Comparison of ENCODE assay signal across 9 mouse cellular contexts in the genomic region with DNA sequence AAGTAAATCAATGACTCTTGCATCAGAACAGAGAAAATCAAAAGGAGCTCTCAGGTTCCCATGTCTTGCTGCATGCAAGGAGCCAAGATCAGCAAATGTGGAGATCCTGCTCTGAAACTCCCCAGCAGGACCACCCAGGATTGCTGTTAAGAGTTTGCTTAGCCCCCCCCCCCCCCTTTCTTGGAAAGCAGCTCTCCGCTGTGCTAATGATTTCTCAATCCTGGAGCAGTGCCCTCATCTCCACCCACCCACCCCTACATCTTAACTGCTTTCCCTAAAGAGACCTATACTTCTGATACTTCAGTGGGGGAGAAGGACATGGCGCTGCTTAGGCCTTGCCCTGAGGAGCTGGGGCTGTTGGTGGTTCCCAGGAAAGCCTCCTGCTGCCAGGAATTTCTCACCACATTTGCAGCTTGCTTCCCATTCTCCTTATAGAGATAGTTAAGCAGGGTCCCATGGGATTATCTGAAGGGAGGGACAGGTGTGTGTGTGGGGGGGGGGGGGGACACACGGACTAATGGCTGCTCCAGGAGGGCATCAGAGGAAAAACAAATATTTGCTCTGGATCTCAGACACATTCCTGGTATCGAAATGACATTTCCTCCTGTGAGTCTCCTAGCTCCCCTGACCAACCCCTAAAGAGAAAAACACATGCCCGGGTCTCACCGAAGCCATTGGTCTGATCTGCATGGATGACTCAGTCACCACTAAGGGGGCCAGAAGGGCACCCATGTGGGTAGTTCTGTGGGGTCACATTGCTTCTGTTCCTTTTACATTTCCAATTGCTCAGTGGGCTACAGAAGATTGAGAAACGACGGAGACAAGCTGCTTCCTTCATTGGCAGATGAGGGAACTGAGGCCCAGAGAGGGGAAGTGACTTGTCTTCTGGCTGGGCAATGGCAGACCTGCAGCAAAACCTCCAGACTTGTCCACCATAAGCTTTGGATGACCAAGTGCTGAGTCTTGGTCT. TPM values are rescaled to one million over a fixed set of nuclear protein-coding genes. Genes with fewer than 3 reads are reported as not detected.
DNase-seq lines count a peak whose midpoint lies in the region; ATAC-seq lines count a peak whose summit lies in the region.
"Had no signal": no experiment of that assay in that cellular context is flagged by ENCODE, and none has a peak within 500 bp of the region (broad histone marks: within the 10 kb centered on the region; RNA-seq: fewer than 3 reads in every experiment).

No protein-coding gene starts in this region.

- no peaks in the 10 kb centered on the region for H3K36me3 ChIP-seq in lung, embryonic 15.5 days
- peaks cover 2% of the 10 kb centered on the region; the same call in 1 of the 2 replicates for H3K36me3 ChIP-seq in forebrain, embryonic 11.5 days (ENCODE audit: control insufficient read depth, insufficient read depth, low read length)
- no peaks in the 10 kb centered on the region for H3K36me3 ChIP-seq in liver, embryonic 15.5 days (replicated peaks)
- no peaks in the 10 kb centered on the region for H3K36me3 ChIP-seq in stomach, embryonic 15.5 days

- no peaks in the 10 kb centered on the region for H3K9me3 ChIP-seq in lung, embryonic 15.5 days
- no peaks in the 10 kb centered on the region for H3K9me3 ChIP-seq in forebrain, embryonic 11.5 days (ENCODE audit: control insufficient read depth, low read length)
- H3K9me3 ChIP-seq in liver, embryonic 15.5 days (replicated peaks): no peaks in the 10 kb centered on the region
- no peaks in the 10 kb centered on the region for H3K9me3 ChIP-seq in stomach, embryonic 15.5 days

- ATAC-seq in lung, embryonic 15.5 days (ENCODE audit: borderline replicate concordance, extremely low read depth, low FRiP score, low TSS enrichment): peak; percentile 44; the same call in 1 of the 2 replicates
- no peak for ATAC-seq in forebrain, embryonic 11.5 days (replicated peaks; ENCODE audit: low FRiP score)
- no peak for ATAC-seq in liver, embryonic 15.5 days (ENCODE audit: insufficient read depth)
- ATAC-seq in stomach, embryonic 15.5 days (ENCODE audit: insufficient read depth, low FRiP score, low read depth): no peak

- intact Hi-C loops in left cerebral cortex, postnatal 36 days (cut with DNase I): no loop called here
- intact Hi-C loops in left cerebral cortex, postnatal 10 days (cut with DNase I): no loop called here

- H3K4me1 ChIP-seq in lung, embryonic 15.5 days: peaks cover 66% of the 10 kb centered on the region
- H3K4me1 ChIP-seq in forebrain, embryonic 11.5 days (replicated peaks; ENCODE audit: control insufficient read depth, insufficient read depth, low read length): peaks cover 43% of the 10 kb centered on the region
- H3K4me1 ChIP-seq in liver, embryonic 15.5 days (replicated peaks): peaks cover 44% of the 10 kb centered on the region
- peaks cover 39% of the 10 kb centered on the region for H3K4me1 ChIP-seq in stomach, embryonic 15.5 days

- peak overlapping the region; percentile 93 for H3K4me2 ChIP-seq in lung, embryonic 15.5 days
- peak overlapping the region; percentile 66 for H3K4me2 ChIP-seq in forebrain, embryonic 11.5 days (ENCODE audit: low read depth, low read length, severe bottlenecking)
- peak overlapping the region; percentile 74 for H3K4me2 ChIP-seq in liver, embryonic 15.5 days
- peak overlapping the region; percentile 99 for H3K4me2 ChIP-seq in stomach, embryonic 15.5 days

- peak overlapping the region; percentile 92 for H3K27ac ChIP-seq in lung, embryonic 15.5 days
- H3K27ac ChIP-seq in forebrain, embryonic 11.5 days (ENCODE audit: low read depth, low read length): peak overlapping the region; percentile 99
- peak overlapping the region; percentile 36; the same call in 1 of the 2 replicates for H3K27ac ChIP-seq in liver, embryonic 15.5 days (replicated peaks)
- peak overlapping the region; percentile 70 for H3K27ac ChIP-seq in stomach, embryonic 15.5 days

- peak overlapping the region; percentile 66 for H3K4me3 ChIP-seq in lung, embryonic 15.5 days
- peak overlapping the region; percentile 66 for H3K4me3 ChIP-seq in forebrain, embryonic 11.5 days (ENCODE audit: low read depth, low read length)
- H3K4me3 ChIP-seq in liver, embryonic 15.5 days (replicated peaks): peak overlapping the region; percentile 58
- no peak overlapping the region; the same call in 1 of the 2 replicates for H3K4me3 ChIP-seq in stomach, embryonic 15.5 days (replicated peaks)

- 30% methylated on average over 8 of the region's 8 CpGs for WGBS in lung, embryonic 15.5 days
- WGBS in forebrain, embryonic 11.5 days: 37% methylated on average over 8 of the region's 8 CpGs
- 40% methylated on average over 8 of the region's 8 CpGs for WGBS in liver, embryonic 15.5 days (ENCODE audit: insufficient replicate concordance)
- 43% methylated on average over 8 of the region's 8 CpGs for WGBS in stomach, embryonic 15.5 days

- peak overlapping the region; percentile 62; the same call in 1 of the 2 replicates for H3K9ac ChIP-seq in lung, embryonic 15.5 days
- H3K9ac ChIP-seq in forebrain, embryonic 11.5 days (ENCODE audit: low read length): peak overlapping the region; percentile 69
- H3K9ac ChIP-seq in liver, embryonic 15.5 days: no peak overlapping the region
- H3K9ac ChIP-seq in stomach, embryonic 15.5 days: no peak overlapping the region

- no peak for DNase-seq in lung, postnatal 10 days
- DNase-seq in forebrain, embryonic 11.5 days (ENCODE audit: low spot score): no peak
- no peak for DNase-seq in left cerebral cortex, postnatal 36 days (ENCODE audit: low spot score in 2 of 2)
- DNase-seq in left cerebral cortex, postnatal 10 days (ENCODE audit: extremely low spot score in 1 of 2, low spot score in 2 of 2): no peak
- no peak for DNase-seq in right cerebral cortex, postnatal 4 days
- DNase-seq: layer of hippocampus, postnatal 36 days had no signal

- peaks cover 5% of the 10 kb centered on the region; the same call in 1 of the 2 replicates for H3K27me3 ChIP-seq in lung, embryonic 15.5 days
- H3K27me3 ChIP-seq in forebrain, embryonic 11.5 days (ENCODE audit: control insufficient read depth, insufficient read depth, low read length): no peaks in the 10 kb centered on the region
- peaks cover 67% of the 10 kb centered on the region for H3K27me3 ChIP-seq in liver, embryonic 15.5 days
- H3K27me3 ChIP-seq in stomach, embryonic 15.5 days (replicated peaks): peaks cover 19% of the 10 kb centered on the region; the same call in 1 of the 2 replicates

RNA-seq across cellular contexts. Expression of gene Nuak2, which starts 2.3 kb away (rescaled TPM):
- 19.5 and 21.1 TPM in 2 replicates for polyA plus RNA-seq in lung, embryonic 15.5 days (2015; fragmentation: Nextera tagmentation; extraction: Ambion mirVana)
- 57.7 and 63.4 TPM in 2 replicates for polyA plus RNA-seq in forebrain, embryonic 11.5 days (2014; fragmentation: Nextera tagmentation; extraction: Ambion mirVana)
- 3.1 and 3.6 TPM in 2 replicates for polyA plus RNA-seq in liver, embryonic 15.5 days (2015; fragmentation: Nextera tagmentation; extraction: Ambion mirVana)
- polyA plus RNA-seq in stomach, embryonic 15.5 days (2015; fragmentation: Nextera tagmentation; extraction: Ambion mirVana): 6.1 and 6.5 TPM in 2 replicates
- 1 to 10 TPM in 1 of 2 experiments, under 1 TPM in 1; 0.62 to 1.6 TPM for total RNA-seq in left cerebral cortex, postnatal 36 days (2021)
- 1 to 10 TPM; 1.1 to 1.3 TPM for total RNA-seq in left cerebral cortex, postnatal 10 days (2021)

RNA-seq across cellular contexts. Expression of gene Klhdc8a, which starts 19.8 kb away (rescaled TPM):
- 0.52 and 0.56 TPM in 2 replicates for polyA plus RNA-seq in lung, embryonic 15.5 days (2015; fragmentation: Nextera tagmentation; extraction: Ambion mirVana)
- polyA plus RNA-seq in forebrain, embryonic 11.5 days (2014; fragmentation: Nextera tagmentation; extraction: Ambion mirVana): 0.99 and 1.1 TPM in 2 replicates
- polyA plus RNA-seq in liver, embryonic 15.5 days (2015; fragmentation: Nextera tagmentation; extraction: Ambion mirVana): 0.07 and 0.08 TPM in 2 replicates
- 0.14 and 0.15 TPM in 2 replicates for polyA plus RNA-seq in stomach, embryonic 15.5 days (2015; fragmentation: Nextera tagmentation; extraction: Ambion mirVana)
- total RNA-seq in left cerebral cortex, postnatal 36 days (2021): 10 to 100 TPM; 11.0 to 13.6 TPM
- 10 to 100 TPM; 18.4 to 19.8 TPM for total RNA-seq in left cerebral cortex, postnatal 10 days (2021)

Comparison
In these comparisons a context has a peak if more than half of its experiments do, and no peak if none do; other contexts are left out.
1. H3K27ac ChIP-seq: peak in every context shown above with its lines; median percentile 99 in forebrain, embryonic 11.5 days; 92 in lung, embryonic 15.5 days; 70 in stomach, embryonic 15.5 days; 36 in liver, embryonic 15.5 days.
2. H3K9ac ChIP-seq: peak in lung, embryonic 15.5 days (single experiment) and forebrain, embryonic 11.5 days (single experiment); none in liver, embryonic 15.5 days (single experiment) and stomach, embryonic 15.5 days (single experiment).
3. Peak in every context shown above with its lines, with median percentiles within 50 percentile points of each other: H3K4me2 ChIP-seq.